Mouse (Mus musculus) gastrocnemius, postnatal 14 days (tissue): ENCODE data around the gene Aftph. TPM values are rescaled to one million over a fixed set of nuclear protein-coding genes. Genes with fewer than 3 reads are reported as not detected.

Experiments used
- DNase-seq: peaks from one replicate; pipeline ENCODE4 v3.0.0; 2021; ENCODE audit warnings: mixed read lengths
- intact Hi-C: fragments of 180-260 bp; cut with DNase I; formaldehyde crosslinking; loops from one replicate; pipeline ENCODE4 v1.15.1; 2025; ENCODE audit warnings: low total_unique reads
- total RNA-seq, 2 experiments: library from RNA; stranded (reverse); gene quantifications; 2 replicates each; pipeline ENCODE4 v1.2.3; 2021

Gene Aftph
- total RNA-seq, 2 experiments from 2014 or later, result 14.2 to 15.7 TPM

DNA sequence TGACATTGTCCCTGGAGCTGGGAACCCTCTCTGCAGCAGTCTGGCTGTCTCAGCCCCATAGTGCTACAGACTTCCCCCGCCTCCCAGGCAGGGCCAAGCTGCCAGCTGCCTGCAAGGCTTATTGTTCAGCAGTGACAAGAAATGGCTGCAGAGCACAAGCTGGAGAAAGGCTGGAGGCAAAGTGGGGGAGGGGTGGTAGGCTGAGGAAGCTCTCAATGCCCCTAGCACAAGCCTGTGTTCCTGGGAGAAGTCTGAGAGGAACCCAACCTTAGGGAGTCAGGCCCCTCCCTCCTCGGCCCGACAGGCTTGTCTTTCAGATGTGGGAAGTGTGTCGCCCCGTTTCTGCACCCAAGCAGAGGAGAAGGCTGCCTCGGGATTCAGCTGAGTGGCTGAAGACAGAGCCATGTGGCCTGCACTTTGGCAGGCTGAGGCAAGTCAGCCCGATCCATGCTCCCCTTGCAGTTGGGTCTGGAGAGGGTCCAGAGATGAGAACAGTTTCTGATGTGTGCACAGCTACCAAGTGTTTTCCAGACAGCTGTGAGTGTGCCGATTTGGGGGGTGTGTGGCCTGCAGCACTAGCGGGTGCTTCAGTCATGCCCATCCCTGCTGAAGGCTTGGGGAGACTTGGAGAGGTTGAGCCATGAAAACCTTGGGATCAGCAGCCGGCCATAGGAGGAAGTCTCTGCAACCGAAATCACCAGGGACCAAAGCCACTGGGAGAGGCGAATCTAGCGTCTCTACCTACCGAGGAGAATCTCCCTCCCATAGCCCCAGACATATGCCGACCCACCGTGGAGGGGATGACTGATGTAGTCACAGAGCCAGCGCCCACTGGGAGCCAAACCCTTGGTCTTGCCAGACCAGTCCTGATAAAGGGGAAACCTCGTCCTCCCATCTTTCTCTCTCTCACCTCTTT lies 85.3 kb downstream of the Aftph start:
- intact Hi-C loops, result loop anchor here (10.0 kb wide), 1 partner anchor 79 kb away; no protein-coding TSS in a partner anchor

DNA sequence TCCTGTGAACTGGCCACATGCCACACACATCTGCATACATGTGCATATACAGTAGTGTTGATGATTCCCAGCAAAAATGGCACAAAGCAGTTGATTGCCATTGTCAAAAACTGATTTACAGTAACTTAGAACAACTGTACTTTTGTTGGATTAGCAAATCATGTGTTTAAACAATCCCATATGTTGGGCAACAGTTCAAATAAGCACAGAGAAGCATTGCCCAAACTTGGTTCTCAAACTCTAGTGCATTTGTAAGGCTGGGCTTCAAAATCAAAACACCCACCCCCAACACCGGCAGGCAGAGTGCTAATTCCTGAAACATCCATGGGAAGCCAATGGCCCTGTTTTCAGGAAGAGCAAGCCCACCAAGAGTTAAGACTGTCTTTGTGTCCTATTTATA lies 90.2 kb downstream of the Aftph start:
- DNase-seq, result no peak
- intact Hi-C loops, result loop anchor here (10.0 kb wide), 1 partner anchor 84 kb away; no protein-coding TSS in a partner anchor

More for the DNA sequence above, 85.3 kb downstream of the Aftph start:
- DNase-seq, result peak; percentile 56

DNA sequence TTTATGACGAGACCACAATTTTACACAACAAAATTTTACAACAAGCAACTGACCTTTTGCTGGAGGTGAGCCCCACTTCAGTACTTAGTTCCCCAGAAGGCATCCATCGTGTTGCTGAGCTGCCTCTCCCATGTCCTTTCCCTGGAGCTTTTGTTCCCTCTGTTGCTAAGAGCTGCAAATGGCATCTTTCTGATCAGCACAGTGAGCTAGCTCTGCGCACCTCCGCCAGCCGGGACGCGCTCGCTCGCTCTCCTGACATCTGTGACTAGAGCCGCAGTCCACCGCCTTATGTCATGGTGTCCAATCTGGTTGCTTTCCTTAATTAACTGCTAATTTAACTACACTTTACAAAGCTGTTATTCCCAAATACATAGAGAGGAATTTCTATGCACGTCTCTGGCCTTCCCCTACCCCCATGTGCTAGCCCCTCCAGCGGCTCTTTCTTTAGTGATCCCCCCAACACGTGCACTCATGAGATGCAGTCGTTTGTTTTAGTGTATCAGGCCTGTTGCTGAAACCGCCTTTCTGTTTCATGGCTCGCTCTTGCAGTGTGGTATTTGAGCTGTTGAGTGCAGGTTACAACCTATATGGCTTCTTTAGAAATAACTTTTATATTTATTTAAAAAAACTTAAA lies 91.3 kb downstream of the Aftph start:
- intact Hi-C loops, result loop anchor here (10.0 kb wide), 1 partner anchor 85 kb away; no protein-coding TSS in a partner anchor
- DNase-seq, result no peak

DNA sequence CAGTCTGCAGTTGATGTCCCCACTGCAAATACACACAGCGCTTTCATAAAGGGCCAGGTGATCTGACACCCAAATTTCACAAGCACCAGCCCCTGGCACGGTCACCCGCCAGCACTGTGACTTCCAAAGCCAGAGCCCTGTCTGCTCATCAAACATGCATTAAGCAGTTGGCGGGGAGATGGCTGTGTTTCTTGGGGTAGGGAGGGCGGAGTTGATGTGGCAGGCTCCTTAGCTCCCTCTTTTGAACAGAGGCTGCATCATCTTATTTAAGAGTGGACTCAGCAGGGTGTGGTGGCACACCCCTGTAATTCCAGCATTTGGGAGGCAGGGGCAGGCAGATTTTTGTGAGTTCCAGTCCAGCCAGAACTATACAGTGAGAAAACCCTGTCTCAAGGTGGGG lies 91.9 kb downstream of the Aftph start:
- intact Hi-C loops, result no loop called here
- peak; percentile 35 for DNase-seq

GRCm38 (mm10) chr11:20647902-20648625 lies 93.3 kb downstream of the Aftph start:
- intact Hi-C loops, result no loop called here
- no peak for DNase-seq

DNA sequence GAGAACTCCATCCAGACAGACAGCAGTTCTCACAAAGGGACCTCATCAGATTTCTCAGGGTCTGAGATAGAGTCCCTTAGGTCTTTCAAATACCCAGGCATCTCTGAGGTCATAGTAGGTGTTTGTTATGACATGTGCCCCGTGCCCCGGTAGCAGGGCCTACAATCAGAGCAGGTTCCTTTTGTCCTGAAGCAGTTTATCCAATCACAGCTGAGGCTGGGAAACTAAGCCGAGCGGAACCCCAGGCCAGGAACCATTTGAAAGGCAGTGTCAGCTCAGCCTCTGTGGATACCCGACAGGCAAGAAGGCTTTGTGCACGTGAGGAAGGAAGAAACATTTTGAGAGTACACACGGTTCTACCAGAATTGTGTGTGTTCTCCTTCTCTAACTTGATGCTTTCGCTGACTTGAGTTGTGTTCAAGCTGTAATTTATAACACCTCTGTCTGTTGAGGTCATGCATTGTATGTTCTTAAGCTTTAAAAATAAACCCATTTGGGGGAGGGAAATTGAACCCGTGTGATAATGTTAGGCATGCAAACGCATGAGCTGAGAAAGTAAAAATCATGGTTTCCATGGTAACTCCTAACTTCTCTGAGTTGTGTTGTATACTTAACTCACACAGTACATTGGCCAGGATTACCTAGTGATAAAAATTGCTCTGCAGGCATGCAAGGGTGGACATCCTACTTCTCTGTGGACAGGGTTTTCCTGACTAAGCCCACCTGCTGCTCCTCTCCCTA lies 94.2 kb downstream of the Aftph start:
- DNase-seq, result no peak
- intact Hi-C loops, result no loop called here

DNA sequence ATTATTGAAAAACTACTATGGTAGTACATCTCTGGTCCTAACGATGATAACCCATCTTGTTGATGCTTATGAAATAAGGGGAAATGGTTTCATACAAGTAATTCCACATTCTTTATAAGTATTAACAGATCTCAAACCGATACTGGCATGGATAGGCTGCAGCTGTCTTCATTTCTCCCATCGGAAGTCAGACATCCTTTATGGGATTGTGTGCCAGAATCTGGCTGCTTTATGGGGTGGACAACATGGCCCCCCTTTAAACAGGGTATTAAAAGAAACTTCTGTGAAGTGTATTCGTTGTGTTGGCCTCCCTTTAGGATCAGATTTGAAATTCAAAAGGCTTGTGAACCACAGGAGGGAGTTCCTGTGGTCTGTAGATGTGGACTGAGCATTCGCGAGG lies 95.2 kb downstream of the Aftph start:
- intact Hi-C loops, result no loop called here
- no peak for DNase-seq

DNA sequence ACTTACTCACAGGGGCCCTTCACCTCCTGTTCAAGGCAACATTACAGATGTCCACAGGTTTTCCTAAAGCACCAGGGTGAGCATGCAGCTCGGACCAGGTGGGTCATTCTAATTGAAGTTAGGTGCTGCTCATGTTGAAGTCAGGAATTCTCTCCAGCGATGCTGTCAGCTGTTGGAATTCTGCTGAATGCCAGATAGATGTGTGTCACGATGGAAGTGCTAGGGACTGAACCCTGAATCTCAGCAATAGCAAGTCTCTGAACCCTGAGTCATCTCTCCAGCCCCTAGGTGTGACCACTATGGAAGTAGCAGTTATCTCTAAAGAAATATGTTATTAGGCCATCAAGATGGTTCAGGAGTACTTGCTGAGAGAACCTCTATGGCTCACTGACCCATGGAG lies 95.9 kb downstream of the Aftph start:
- no peak for DNase-seq
- intact Hi-C loops, result no loop called here

- intact Hi-C loops, result no loop called here
- no peak for DNase-seq
Observed at GRCm38 (mm10) chr11:20644872-20645271, 96.5 kb downstream of the Aftph start.

DNA sequence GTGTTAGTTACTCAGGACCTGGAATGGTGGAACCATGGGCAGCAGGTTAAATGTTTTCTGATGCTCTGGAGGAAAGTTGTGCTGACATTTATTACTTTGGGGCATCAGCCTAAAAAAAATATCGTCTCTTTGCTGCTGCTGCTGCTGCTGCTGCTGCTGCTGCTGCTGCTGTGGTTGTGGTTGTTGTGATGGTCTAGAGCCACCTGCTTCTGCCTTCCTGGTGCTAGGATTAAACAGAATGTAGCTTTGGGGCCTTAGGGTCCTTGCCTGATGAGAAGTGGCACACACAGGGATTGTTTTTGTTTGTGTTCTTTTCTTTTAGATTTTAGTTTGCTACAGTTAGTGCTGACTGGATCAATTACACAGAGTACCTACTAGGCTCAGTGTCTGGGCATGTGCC lies 97.2 kb downstream of the Aftph start:
- DNase-seq, result no peak
- intact Hi-C loops, result no loop called here

DNA sequence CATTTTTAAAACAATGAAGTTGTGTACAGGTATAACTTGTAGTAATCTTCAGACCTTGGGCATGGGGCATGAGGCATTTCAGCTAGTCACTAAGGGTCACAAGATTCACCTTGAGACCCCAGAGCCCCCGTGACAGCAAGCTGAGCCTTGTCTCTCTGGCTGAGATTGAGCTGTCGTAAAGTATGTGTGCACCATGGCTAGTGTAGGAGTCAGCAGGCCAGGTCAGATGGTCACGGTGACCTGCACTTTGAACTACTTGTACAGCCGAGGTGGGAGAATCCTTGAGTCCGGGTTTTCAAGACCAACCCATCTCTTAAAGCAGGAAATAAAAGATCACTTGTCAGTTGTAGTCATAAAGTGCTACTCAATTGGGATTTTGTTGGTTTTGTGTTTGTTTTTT lies 98.2 kb downstream of the Aftph start:
- intact Hi-C loops, result no loop called here
- no peak for DNase-seq

DNA sequence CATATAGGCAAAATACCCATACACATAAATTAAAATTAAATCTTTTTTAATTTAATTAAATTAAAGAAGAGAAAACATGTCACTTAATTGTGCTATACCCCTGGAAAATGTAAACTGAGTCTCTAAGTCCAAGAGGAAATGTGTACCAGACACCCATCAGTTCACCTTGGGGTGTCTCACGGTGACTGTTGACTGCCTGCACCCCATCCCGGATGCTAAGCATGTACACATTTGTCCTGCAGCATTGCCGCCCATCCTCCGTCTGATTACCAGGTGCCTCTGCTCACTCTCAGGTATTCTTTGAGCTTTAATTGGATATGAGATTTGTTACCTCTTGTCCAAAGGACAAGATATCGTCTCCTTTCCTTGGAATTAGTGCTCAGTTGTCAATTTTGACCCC lies 99.1 kb downstream of the Aftph start:
- DNase-seq, result no peak
- intact Hi-C loops, result no loop called here

- peak; percentile 59 for DNase-seq
- intact Hi-C loops, result loop anchor here (5.0 kb wide), 1 partner anchor 98 kb away; the partner anchor contains the start of gene Sertad2
Observed at GRCm38 (mm10) chr11:20639918-20640447, 101.4 kb downstream of the Aftph start.

DNA sequence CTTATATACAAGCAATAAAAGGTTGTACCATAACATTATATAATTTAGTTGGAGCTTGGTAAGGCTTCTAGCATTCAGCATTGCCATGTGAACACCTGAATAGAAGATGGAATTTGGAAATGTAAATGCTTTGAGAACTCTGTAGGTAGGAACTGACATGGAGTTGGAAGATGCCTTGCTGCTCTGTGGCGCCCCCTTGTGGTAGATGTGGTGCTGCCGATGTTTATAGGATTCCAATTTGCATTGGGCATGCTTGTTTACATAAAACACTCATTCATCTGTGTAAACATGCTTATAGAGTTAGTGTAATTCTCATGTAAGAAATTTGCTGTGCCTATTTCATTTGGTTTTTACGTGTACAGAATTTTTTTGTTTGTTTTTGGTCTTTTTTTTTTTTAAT lies 102.5 kb downstream of the Aftph start:
- intact Hi-C loops, result loop anchor here (5.0 kb wide), 1 partner anchor 97 kb away; the partner anchor contains the start of gene Sertad2
- peak; percentile 71 for DNase-seq

- no peak for DNase-seq
- intact Hi-C loops, result loop anchor here (5.0 kb wide), 1 partner anchor 95 kb away; the partner anchor contains the start of gene Sertad2
Observed at GRCm38 (mm10) chr11:20637060-20637459, 104.3 kb downstream of the Aftph start.

- intact Hi-C loops, result loop anchor here (5.0 kb wide), 1 partner anchor 94 kb away; the partner anchor contains the start of gene Sertad2
Observed at GRCm38 (mm10) chr11:20636114-20636513, 105.3 kb downstream of the Aftph start.

GRCm38 (mm10) chr11:20635646-20636045 lies 105.7 kb downstream of the Aftph start:
- intact Hi-C loops, result loop anchor here (5.0 kb wide), 1 partner anchor 93 kb away; the partner anchor contains the start of gene Sertad2
- no peak for DNase-seq

More at GRCm38 (mm10) chr11:20636114-20636513, 105.3 kb downstream of the Aftph start:
- DNase-seq, result no peak
